Mouse (Mus musculus): ENCODE results near the gene Denr. TPM values are rescaled to one million over a fixed set of nuclear protein-coding genes. Genes with fewer than 3 reads are reported as not detected.

The Denr gene
- polyA plus RNA-seq, 1 experiment from 2014 or later, result 70.7 TPM

DNA sequence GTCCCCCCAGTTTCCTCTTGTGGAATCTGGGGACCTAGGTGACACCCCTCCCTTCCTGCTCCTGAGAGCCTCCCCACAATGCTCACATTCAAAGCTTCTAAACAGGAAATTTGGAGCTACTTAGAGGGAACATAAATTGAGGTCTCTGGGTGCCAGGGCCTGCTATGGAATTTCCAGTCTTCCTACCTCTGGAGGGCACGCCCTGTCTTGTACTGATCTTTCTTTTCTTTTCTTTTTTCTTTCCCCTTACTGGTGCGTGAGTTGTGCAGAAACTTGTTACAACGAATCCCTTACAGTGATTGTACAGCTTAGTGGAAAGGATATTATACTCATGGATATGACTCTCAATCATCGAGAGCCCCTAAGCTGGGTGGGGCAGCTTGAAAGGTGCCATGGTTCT, 37.4 kb upstream of the Denr start:
- no peak overlapping the region for H3K4me2 ChIP-seq (replicated peaks; ENCODE audit: low read depth, low read length)
- H3K9ac ChIP-seq (replicated peaks; ENCODE audit: low read depth), result no peak overlapping the region
- WGBS, result 71% methylated on average over 4 of the region's 4 CpGs
- no peak overlapping the region for H3K27ac ChIP-seq (ENCODE audit: low read length)
- no peak overlapping the region for H3K4me3 ChIP-seq (ENCODE audit: low read depth, low read length)
- no peaks in the 10 kb centered on the region for H3K36me3 ChIP-seq (ENCODE audit: insufficient read depth, low read length)
- no peaks in the 10 kb centered on the region for H3K27me3 ChIP-seq (replicated peaks; ENCODE audit: insufficient read depth, low read length)
- no peaks in the 10 kb centered on the region for H3K9me3 ChIP-seq (ENCODE audit: low read length)
- H3K4me1 ChIP-seq (ENCODE audit: insufficient read depth, low read depth, low read length), result no peaks in the 10 kb centered on the region
- TF ChIP-seq CTCF (IDR thresholded peaks at IDR 0.05) (no peak), EP300 (IDR thresholded peaks at IDR 0.05) (no peak)
- no peak for ATAC-seq
- no peak for DNase-seq (ENCODE audit: low spot score)

DNA sequence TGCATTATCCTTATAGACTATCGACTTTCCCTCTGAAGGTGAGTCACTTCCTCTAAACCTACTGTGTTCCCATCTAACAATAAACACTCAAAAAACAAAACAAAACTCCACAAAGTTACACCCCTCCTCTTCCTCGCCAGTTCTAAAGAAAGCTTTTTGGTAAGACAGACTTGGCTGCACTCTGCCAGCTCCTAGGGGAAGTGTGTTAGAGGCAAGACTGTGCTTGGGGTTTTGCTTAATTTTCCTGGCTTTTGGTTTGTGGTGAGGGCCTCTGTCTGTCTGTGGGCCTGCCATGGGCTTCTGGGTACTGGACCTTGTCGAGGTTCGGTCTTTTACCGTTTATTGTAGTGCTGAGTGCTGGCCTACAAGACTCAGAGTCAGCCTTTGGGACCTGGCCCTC, 32.8 kb upstream of the Denr start:
- Histone ChIP-seq H3K36me3 (ENCODE audit: insufficient read depth, low read length) (no peaks in the 10 kb centered on the region), H3K9ac (replicated peaks; ENCODE audit: low read depth) (no peak overlapping the region), H3K4me3 (ENCODE audit: low read depth, low read length) (no peak overlapping the region), H3K4me1 (ENCODE audit: insufficient read depth, low read depth, low read length) (peaks cover 4% of the 10 kb centered on the region; the same call in 1 of the 2 replicates), H3K27ac (ENCODE audit: low read length) (no peak overlapping the region), H3K4me2 (replicated peaks; ENCODE audit: low read depth, low read length) (no peak overlapping the region), H3K27me3 (replicated peaks; ENCODE audit: insufficient read depth, low read length) (no peaks in the 10 kb centered on the region), H3K9me3 (ENCODE audit: low read length) (no peaks in the 10 kb centered on the region)
- WGBS, result 75% methylated on average over 5 of the region's 5 CpGs
- DNase-seq (ENCODE audit: low spot score) (no peak), ATAC-seq (no peak)
- TF ChIP-seq EP300 (IDR thresholded peaks at IDR 0.05) (no peak), CTCF (IDR thresholded peaks at IDR 0.05) (no peak)

DNA sequence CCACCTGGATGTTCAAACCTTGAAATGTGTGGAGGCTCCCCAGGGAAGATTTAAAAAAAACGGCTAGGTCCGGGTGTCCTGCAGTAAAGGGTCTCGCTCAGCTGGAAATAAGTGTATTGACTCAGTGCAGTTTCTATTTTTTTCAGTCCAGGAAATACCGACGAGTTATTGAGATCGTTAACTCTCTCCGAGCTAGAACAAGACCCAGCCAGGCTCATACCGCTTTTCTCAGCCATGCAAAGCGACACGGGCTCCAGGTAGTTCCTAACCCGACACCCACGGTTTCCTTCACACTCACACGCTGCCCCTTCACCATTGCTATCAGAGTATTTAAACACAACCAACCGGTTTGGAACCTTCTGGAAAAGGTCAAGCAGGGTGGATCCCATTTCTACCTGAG, 28.9 kb upstream of the Denr start:
- no peak overlapping the region for H3K9ac ChIP-seq (replicated peaks; ENCODE audit: low read depth)
- no peaks in the 10 kb centered on the region for H3K9me3 ChIP-seq (ENCODE audit: low read length)
- TF ChIP-seq EP300 (IDR thresholded peaks at IDR 0.05), result no peak
- no peak for TF ChIP-seq CTCF (IDR thresholded peaks at IDR 0.05)
- ATAC-seq, result peak; percentile 26; the same call in 1 of the 2 replicates
- H3K4me1 ChIP-seq (ENCODE audit: insufficient read depth, low read depth, low read length), result peaks cover 7% of the 10 kb centered on the region; the same call in 1 of the 2 replicates
- peak overlapping the region; percentile 14; the same call in 1 of the 2 replicates for H3K4me3 ChIP-seq (ENCODE audit: low read depth, low read length)
- DNase-seq (ENCODE audit: low spot score), result no peak
- 31% methylated on average over 14 of the region's 14 CpGs for WGBS
- no peaks in the 10 kb centered on the region for H3K36me3 ChIP-seq (ENCODE audit: insufficient read depth, low read length)
- no peak overlapping the region for H3K27ac ChIP-seq (ENCODE audit: low read length)
- peak overlapping the region; percentile 49 for H3K4me2 ChIP-seq (replicated peaks; ENCODE audit: low read depth, low read length)
- no peaks in the 10 kb centered on the region for H3K27me3 ChIP-seq (replicated peaks; ENCODE audit: insufficient read depth, low read length)

DNA sequence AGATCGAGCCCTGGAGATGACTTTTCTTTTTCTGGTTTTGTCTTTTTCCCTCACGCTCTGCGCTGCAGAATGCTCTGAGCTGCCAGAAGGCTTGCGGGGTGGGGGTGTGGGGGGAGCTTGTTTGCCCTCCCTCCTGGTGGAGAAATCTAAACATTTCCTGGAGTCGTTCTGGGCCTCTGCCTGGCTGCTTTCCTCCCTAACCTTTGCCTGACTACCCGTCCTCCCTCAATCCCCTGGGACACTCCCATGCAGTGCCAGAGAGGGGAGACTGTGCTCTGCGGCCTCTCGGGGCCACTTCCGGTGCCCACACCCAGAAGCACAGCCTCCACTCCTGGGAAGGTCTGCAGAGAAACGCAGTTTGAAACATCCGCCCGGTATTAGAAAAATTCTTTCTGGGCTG, 27.0 kb upstream of the Denr start, which contains the start of gene Hcar1:
TSS of gene Hcar1 (minus strand) at position 93 of the 400 bp plus-strand sequence.
- 19% methylated on average over 12 of the region's 12 CpGs for WGBS
- peak; percentile 46 for DNase-seq (ENCODE audit: low spot score)
- peak within 1 kb of the TSS; percentile 29; the same call in 1 of the 2 replicates for H3K9ac ChIP-seq (replicated peaks; ENCODE audit: low read depth)

DNA sequence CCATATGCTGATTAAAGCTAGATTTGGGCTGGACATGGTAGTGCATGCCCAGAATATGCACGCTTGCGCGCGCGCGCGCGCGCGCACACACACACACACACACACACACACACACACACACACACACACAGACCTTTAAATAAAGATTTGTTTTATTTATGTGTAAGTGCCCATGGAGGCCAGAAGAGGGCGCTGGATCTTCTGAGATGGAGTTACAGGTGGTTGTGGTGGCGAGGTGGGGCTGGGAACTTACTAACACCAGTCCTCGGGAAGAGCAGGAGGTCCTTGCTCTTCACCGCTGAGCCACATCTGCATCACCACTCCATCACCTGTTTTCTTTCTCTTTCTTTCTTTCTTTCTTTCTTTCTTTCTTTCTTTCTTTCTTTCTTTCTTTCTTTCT, 26.2 kb upstream of the Denr start:
- DNase-seq (ENCODE audit: low spot score) (no peak), ATAC-seq (no peak)
- Histone ChIP-seq H3K27me3 (replicated peaks; ENCODE audit: insufficient read depth, low read length) (no peaks in the 10 kb centered on the region), H3K36me3 (ENCODE audit: insufficient read depth, low read length) (no peaks in the 10 kb centered on the region), H3K9me3 (ENCODE audit: low read length) (no peaks in the 10 kb centered on the region), H3K4me2 (replicated peaks; ENCODE audit: low read depth, low read length) (no peak overlapping the region), H3K27ac (ENCODE audit: low read length) (no peak overlapping the region), H3K4me3 (ENCODE audit: low read depth, low read length) (no peak overlapping the region), H3K4me1 (ENCODE audit: insufficient read depth, low read depth, low read length) (peaks cover 7% of the 10 kb centered on the region; the same call in 1 of the 2 replicates), H3K9ac (replicated peaks; ENCODE audit: low read depth) (no peak overlapping the region)
- WGBS, result 86% methylated on average over 14 of the region's 14 CpGs
- TF ChIP-seq CTCF (IDR thresholded peaks at IDR 0.05), result peak; percentile 26
- TF ChIP-seq EP300 (IDR thresholded peaks at IDR 0.05), result no peak

More for the DNA sequence above, 27.0 kb upstream of the Denr start, which contains the start of gene Hcar1:
- Histone ChIP-seq H3K4me2 (replicated peaks; ENCODE audit: low read depth, low read length) (peak within 1 kb of the TSS; percentile 54), H3K9me3 (ENCODE audit: low read length) (no peaks in the 10 kb centered on the region), H3K4me1 (ENCODE audit: insufficient read depth, low read depth, low read length) (peaks cover 7% of the 10 kb centered on the region; the same call in 1 of the 2 replicates), H3K4me3 (ENCODE audit: low read depth, low read length) (peak within 1 kb of the TSS; percentile 21), H3K27me3 (replicated peaks; ENCODE audit: insufficient read depth, low read length) (no peaks in the 10 kb centered on the region), H3K27ac (ENCODE audit: low read length) (peak within 1 kb of the TSS; percentile 20; the same call in 1 of the 2 replicates), H3K36me3 (ENCODE audit: insufficient read depth, low read length) (no peaks in the 10 kb centered on the region)
- TF ChIP-seq CTCF (IDR thresholded peaks at IDR 0.05) (peak; percentile 28; the same call in 1 of the 2 replicates), EP300 (IDR thresholded peaks at IDR 0.05) (no peak)
- ATAC-seq, result peak; percentile 79

DNA sequence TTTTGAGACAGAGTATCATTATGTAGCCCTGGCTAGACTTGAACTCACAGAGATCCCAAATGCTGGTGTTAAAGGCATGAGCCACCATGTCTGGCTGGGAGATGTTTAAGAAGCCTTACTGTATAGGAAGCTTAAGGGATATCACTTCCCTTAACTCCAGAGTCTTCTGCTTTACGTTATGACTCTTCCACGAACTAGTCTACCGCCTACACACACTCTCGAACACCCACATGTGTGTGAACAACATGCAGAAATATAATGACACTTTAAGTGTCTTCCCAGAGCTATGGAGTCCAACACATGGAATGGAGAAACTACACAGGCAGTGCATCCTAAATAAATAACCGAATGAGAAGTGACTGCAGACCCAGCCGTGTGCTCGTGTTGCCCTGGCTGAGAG, 23.1 kb upstream of the Denr start:
- Histone ChIP-seq H3K36me3 (ENCODE audit: insufficient read depth, low read length) (no peaks in the 10 kb centered on the region), H3K4me2 (replicated peaks; ENCODE audit: low read depth, low read length) (no peak overlapping the region), H3K27ac (ENCODE audit: low read length) (no peak overlapping the region), H3K4me3 (ENCODE audit: low read depth, low read length) (no peak overlapping the region), H3K9ac (replicated peaks; ENCODE audit: low read depth) (no peak overlapping the region), H3K27me3 (replicated peaks; ENCODE audit: insufficient read depth, low read length) (no peaks in the 10 kb centered on the region), H3K4me1 (ENCODE audit: insufficient read depth, low read depth, low read length) (0 out of 2 replicates have a peak, but pooled peaks cover 3% of the 10 kb centered on the region), H3K9me3 (ENCODE audit: low read length) (no peaks in the 10 kb centered on the region)
- TF ChIP-seq CTCF (IDR thresholded peaks at IDR 0.05), result no peak
- ATAC-seq (no peak), DNase-seq (ENCODE audit: low spot score) (no peak)
- WGBS, result 59% methylated on average over 7 of the region's 7 CpGs
